Mouse (Mus musculus) CH12.LX (cell line): ENCODE measurements around the gene Tasp1. TPM values are rescaled to one million over a fixed set of nuclear protein-coding genes. Genes with fewer than 3 reads are reported as not detected.

Source experiments
- DNase-seq: peaks from one replicate; pipeline ENCODE4 v3.0.0-alpha.2; 2013; ENCODE audit errors: extremely low read depth
- H3K27ac ChIP-seq: 2 replicates; pipeline ENCODE4 v1.5.1; 2012; ENCODE audit warnings: low read depth, mild to moderate bottlenecking, control low read depth, moderate library complexity; ENCODE audit not compliant: insufficient read depth
- H3K27me3 ChIP-seq: replicated peaks from 2 replicates; pipeline ENCODE3; 2012; ENCODE audit warnings: inconsistent platforms
- H3K36me3 ChIP-seq, 2 experiments: replicated peaks in 1 of 2; 2 replicates each; pipeline versions ENCODE3 to v1.6.1; 2012; ENCODE audit warnings: inconsistent platforms in 1 of 2, low read length in 1 of 2, mild to moderate bottlenecking in 1 of 2, mixed read lengths in 1 of 2, moderate library complexity in 1 of 2; ENCODE audit not compliant: control insufficient read depth in 1 of 2, insufficient read depth in 1 of 2
- H3K4me1 ChIP-seq, 2 experiments: 2 replicates each; pipeline ENCODE4 v1.6.1; 2012; ENCODE audit warnings: inconsistent platforms in 1 of 2, moderate library complexity in 1 of 2; ENCODE audit not compliant: insufficient read depth in 2 of 2, control insufficient read depth in 1 of 2
- H3K4me2 ChIP-seq: 2 replicates; pipeline ENCODE4 v1.6.1; 2012; ENCODE audit warnings: low read depth, mild to moderate bottlenecking, control low read depth; ENCODE audit not compliant: poor library complexity, insufficient read depth, severe bottlenecking
- H3K4me3 ChIP-seq, 3 experiments: fragments of 150-350 bp in 1 of 3; sonication (generic) in 1 of 3; replicated peaks in 1 of 3; 2 replicates each; pipeline versions ENCODE3 to v1.5.1; 2011 to 2012; ENCODE audit warnings: low read depth in 2 of 3, low read length in 2 of 3, mild to moderate bottlenecking in 2 of 3, moderate library complexity in 2 of 3, control low read depth in 1 of 3, improper control_type of control experiment in 1 of 3, inconsistent platforms in 1 of 3, mixed read lengths in 1 of 3; ENCODE audit not compliant: poor library complexity in 1 of 3
- H3K79me2 ChIP-seq: replicated peaks from 2 replicates; pipeline ENCODE4 v1.6.1; 2012; ENCODE audit warnings: mild to moderate bottlenecking, moderate library complexity; ENCODE audit not compliant: control insufficient read depth, poor library complexity, insufficient read depth, severe bottlenecking; ENCODE audit errors: extremely low read depth
- H3K9ac ChIP-seq: 2 replicates; pipeline ENCODE4 v1.6.1; 2012; ENCODE audit warnings: low read depth, mild to moderate bottlenecking, control low read depth, moderate library complexity; ENCODE audit not compliant: insufficient read depth
- H3K9me3 ChIP-seq: replicated peaks from 2 replicates; pipeline ENCODE3; 2012; ENCODE audit warnings: low read length, inconsistent platforms, mixed read lengths
- BHLHE40 ChIP-seq: IDR thresholded peaks from 2 replicates; pipeline ENCODE4 v1.6.1; 2011; ENCODE audit warnings: mild to moderate bottlenecking, low read depth, low read length, improper control_type of control experiment
- CHD2 ChIP-seq: IDR thresholded peaks from 2 replicates; pipeline ENCODE4 v1.6.1; 2011; ENCODE audit warnings: low read length, improper control_type of control experiment
- CTCF ChIP-seq, 2 experiments: IDR thresholded peaks in 1 of 2; conservative IDR thresholded peaks in 1 of 2; 2 replicates each; pipeline ENCODE4 v1.5.1; 2011 to 2012; ENCODE audit warnings: low read depth in 2 of 2, low read length in 2 of 2, improper control_type of control experiment in 1 of 2, inconsistent platforms in 1 of 2, mild to moderate bottlenecking in 1 of 2, moderate library complexity in 1 of 2
- EP300 ChIP-seq: IDR thresholded peaks from 2 replicates; pipeline ENCODE4 v1.6.1; 2011; ENCODE audit warnings: low read length, improper control_type of control experiment
- ETS1 ChIP-seq: conservative IDR thresholded peaks from 2 replicates; pipeline ENCODE4 v1.6.1; 2012; ENCODE audit warnings: low read depth, mild to moderate bottlenecking, inconsistent platforms, low read length, improper control_type of control experiment, moderate library complexity
- JUN ChIP-seq: IDR thresholded peaks from 2 replicates; pipeline ENCODE4 v1.6.1; 2011; ENCODE audit warnings: low read depth, mild to moderate bottlenecking, low read length, improper control_type of control experiment, moderate library complexity; ENCODE audit not compliant: insufficient read depth
- MEF2A ChIP-seq: IDR thresholded peaks from 2 replicates; pipeline ENCODE4 v1.6.1; 2014; ENCODE audit warnings: low read depth, mild to moderate bottlenecking, inconsistent platforms, low read length, improper control_type of control experiment, borderline replicate concordance
- MYC ChIP-seq: IDR thresholded peaks from 2 replicates; pipeline ENCODE4 v1.6.1; 2011; ENCODE audit warnings: low read depth, mild to moderate bottlenecking, improper control_type of control experiment, low read length
- NELFE ChIP-seq: IDR thresholded peaks from 2 replicates; pipeline ENCODE4 v1.6.1; 2011; ENCODE audit warnings: low read depth, low read length, improper control_type of control experiment
- POLR2A ChIP-seq: IDR thresholded peaks from 2 replicates; pipeline ENCODE4 v1.6.1; 2011; ENCODE audit warnings: low read depth, mild to moderate bottlenecking, improper control_type of control experiment, low read length
- POLR2AphosphoS2 ChIP-seq: IDR thresholded peaks from 2 replicates; pipeline ENCODE4 v1.6.1; 2011; ENCODE audit warnings: low read depth, low read length, improper control_type of control experiment
- RAD21 ChIP-seq: IDR thresholded peaks from 2 replicates; pipeline ENCODE4 v1.6.1; 2011; ENCODE audit warnings: low read depth, mild to moderate bottlenecking, low read length, improper control_type of control experiment, moderate library complexity
- SMC3 ChIP-seq: IDR thresholded peaks from 2 replicates; pipeline ENCODE4 v1.6.1; 2011; ENCODE audit warnings: low read depth, low read length, improper control_type of control experiment
- TBP ChIP-seq: conservative IDR thresholded peaks from 2 replicates; pipeline ENCODE4 v1.6.1; 2011; ENCODE audit warnings: low read depth, low read length, improper control_type of control experiment
- TCF12 ChIP-seq: IDR thresholded peaks from 2 replicates; pipeline ENCODE4 v1.6.1; 2014; ENCODE audit warnings: low read depth, mild to moderate bottlenecking, inconsistent platforms, low read length, improper control_type of control experiment
- UBTF ChIP-seq: IDR thresholded peaks from 2 replicates; pipeline ENCODE4 v1.6.1; 2012; ENCODE audit warnings: low read depth, mild to moderate bottlenecking, inconsistent platforms, low read length, improper control_type of control experiment, moderate library complexity
- USF2 ChIP-seq: conservative IDR thresholded peaks from 2 replicates; pipeline ENCODE4 v1.6.1; 2011; ENCODE audit warnings: low read depth, low read length, improper control_type of control experiment
- ZKSCAN1 ChIP-seq: IDR thresholded peaks from 2 replicates; pipeline ENCODE4 v1.6.1; 2012; ENCODE audit warnings: low read depth, inconsistent platforms, low read length, improper control_type of control experiment, borderline replicate concordance
- ZMIZ1 ChIP-seq: IDR thresholded peaks from 2 replicates; pipeline ENCODE4 v1.6.1; 2012; ENCODE audit warnings: low read depth, mild to moderate bottlenecking, inconsistent platforms, low read length, improper control_type of control experiment
- dilution Hi-C: fragments of 300-500 bp; cut with MboI; formaldehyde crosslinking; loops from 2 replicates; pipeline ENCODE4 v1.14.3; 2020; ENCODE audit warnings: low sequenced_read_pairs; ENCODE audit not compliant: extremely low pct_unique_long_range_greater_than_20kb, extremely low pct_ligation_motif_present
- in situ Hi-C: fragments of 300-500 bp; cut with MboI; formaldehyde crosslinking; loops from 3 replicates; pipeline ENCODE4 v1.14.3; 2019; ENCODE audit warnings: low sequenced_read_pairs, low pct_ligation_motif_present, low pct_unique_long_range_greater_than_20kb, mixed read lengths
- polyA plus RNA-seq: library from polyadenylated mRNA; unstranded; fragments of >175 nt; gene quantifications from 2 replicates; pipeline ENCODE4 v1.2.1, GENCODE M21; 2012; ENCODE audit warnings: low read depth; ENCODE audit not compliant: insufficient read length
- total RNA-seq, 2 experiments: library from RNA; depleted of rRNA; stranded (reverse); fragments of 300-350 nt in 1 of 2; fragments of >200 nt in 1 of 2; gene quantifications; 2 replicates each; pipeline ENCODE4 v1.2.3; 2012 to 2014

The Tasp1 gene
- total and polyA plus RNA-seq, 3 experiments: 28.8 to 64.5 (median 28.9) TPM

GRCm38 (mm10) chr2:140007406-140007805 lies 59.2 kb downstream of the Tasp1 start:
- H3K36me3 ChIP-seq: peaks cover 13 to 36% of the 10 kb centered on the region in 2 experiments
- dilution Hi-C loops: no loop called here
- no peak overlapping the region for H3K4me2 ChIP-seq
- no peak overlapping the region for H3K4me3 ChIP-seq
- H3K9ac ChIP-seq: no peak overlapping the region
- no peaks in the 10 kb centered on the region for H3K27me3 ChIP-seq
- in situ Hi-C loops: no loop called here
- H3K79me2 ChIP-seq: no peaks in the 10 kb centered on the region
- TF ChIP-seq TCF12 (no peak), EP300 (no peak), BHLHE40 (no peak), ZMIZ1 (no peak), ETS1 (no peak), JUN (no peak), MEF2A (no peak), NELFE (no peak), CHD2 (no peak), POLR2A (no peak), SMC3 (no peak), MYC (no peak), POLR2AphosphoS2 (no peak), UBTF (no peak), ZKSCAN1 (no peak), TBP (no peak)
- TF ChIP-seq, all 38 proteins: peak for 0
- H3K27ac ChIP-seq: no peak overlapping the region
- no peak for DNase-seq
- H3K9me3 ChIP-seq: no peaks in the 10 kb centered on the region
- no peaks in the 10 kb centered on the region for H3K4me1 ChIP-seq

- Histone ChIP-seq H3K9ac (no peak overlapping the region), H3K27me3 (no peaks in the 10 kb centered on the region), H3K4me3 (no peak overlapping the region), H3K9me3 (no peaks in the 10 kb centered on the region), H3K79me2 (no peaks in the 10 kb centered on the region), H3K36me3 (peaks cover 8 to 47% of the 10 kb centered on the region in 2 experiments), H3K4me2 (no peak overlapping the region)
- dilution Hi-C loops: no loop called here
- in situ Hi-C loops: no loop called here
- DNase-seq: no peak
- TF ChIP-seq RAD21 (peak; percentile 15; the same call in 1 of the 2 replicates), USF2 (no peak), CTCF (conservative IDR thresholded peaks at IDR 0.05 in 1 of 2, IDR thresholded peaks at IDR 0.05 in 1 of 2; ENCODE audit: low read depth in 2 of 2, low read length in 2 of 2) (peak in 1 of 2 experiments; percentile 64; a peak in 2 of 4 replicates)
- TF ChIP-seq, all 38 proteins: peak for 2
- Histone ChIP-seq H3K4me1 (no peaks in the 10 kb centered on the region), H3K27ac (no peak overlapping the region)
Observed at GRCm38 (mm10) chr2:139998170-139998569, 68.4 kb downstream of the Tasp1 start.
